Comparison of ENCODE assay signal across 11 mouse cellular contexts in genomic region chr15:84975729-84976128, GRCm38 (mm10). TPM values are rescaled to one million over a fixed set of nuclear protein-coding genes. Genes with fewer than 3 reads are reported as not detected.
A peak's percentile ranks its signal among the peaks of the same experiment; 100 is the strongest.
DNase-seq lines count a peak whose midpoint lies in the region; ATAC-seq lines count a peak whose summit lies in the region.
"Had no signal": no experiment of that assay in that cellular context is flagged by ENCODE, and none has a peak within 500 bp of the region (broad histone marks: within the 10 kb centered on the region; RNA-seq: fewer than 3 reads in every experiment).

No protein-coding gene starts in this region.

- WGBS in midbrain, embryonic 11.5 days = 39% methylated on average over 4 of the region's 4 CpGs
- 38% methylated on average over 4 of the region's 4 CpGs for WGBS in hindbrain, embryonic 11.5 days

- peak; percentile 71 to 75 for DNase-seq in layer of hippocampus, adult 18-20 months (ENCODE audit: low spot score in 2 of 2)
- DNase-seq in layer of hippocampus, postnatal 10 days (ENCODE audit: low spot score in 2 of 2) = no peak
- peak; percentile 91 for DNase-seq in adrenal gland, adult (ENCODE audit: inconsistent age in 2 of 2, low spot score in 1 of 2)
- peak; percentile 78 for DNase-seq in fibroblast of lung, adult 2 months (ENCODE audit: low read depth)
- DNase-seq in left cerebral cortex, postnatal 25 days (ENCODE audit: low spot score in 2 of 2) = peak; percentile 73 to 92
- DNase-seq in midbrain, embryonic 11.5 days (ENCODE audit: low spot score, missing footprints) = no peak
- no peak for DNase-seq in hindbrain, embryonic 11.5 days (ENCODE audit: low spot score)
- no peak for DNase-seq in cerebellum, postnatal 10 days

- intact Hi-C loops in left cerebral cortex, postnatal 25 days (cut with DNase I) = no loop called here

- H3K9ac ChIP-seq in midbrain, embryonic 11.5 days (ENCODE audit: low read length) = no peak overlapping the region
- no peak overlapping the region for H3K9ac ChIP-seq in hindbrain, embryonic 11.5 days (ENCODE audit: low read depth, low read length)
- H3K9ac ChIP-seq: limb, embryonic 12.5 days had no signal

- no peak for ATAC-seq in midbrain, embryonic 11.5 days (ENCODE audit: low FRiP score)
- no peak for ATAC-seq in hindbrain, embryonic 11.5 days (ENCODE audit: low FRiP score)

- H3K9me3 ChIP-seq in midbrain, embryonic 11.5 days (ENCODE audit: control insufficient read depth, low read length) = no peaks in the 10 kb centered on the region
- H3K9me3 ChIP-seq in hindbrain, embryonic 11.5 days (ENCODE audit: control insufficient read depth, low read length) = no peaks in the 10 kb centered on the region
- H3K9me3 ChIP-seq: limb, embryonic 12.5 days had no signal

- no peak overlapping the region for H3K27ac ChIP-seq in midbrain, embryonic 11.5 days (ENCODE audit: low read depth, low read length)
- no peak overlapping the region for H3K27ac ChIP-seq in hindbrain, embryonic 11.5 days (ENCODE audit: low read depth, low read length)
- H3K27ac ChIP-seq: limb, embryonic 12.5 days had no signal

- H3K36me3 ChIP-seq in midbrain, embryonic 11.5 days (ENCODE audit: control insufficient read depth, insufficient read depth, low read length) = no peaks in the 10 kb centered on the region
- H3K36me3 ChIP-seq in hindbrain, embryonic 11.5 days (ENCODE audit: control insufficient read depth, insufficient read depth, low read length) = no peaks in the 10 kb centered on the region
- H3K36me3 ChIP-seq: limb, embryonic 12.5 days had no signal

- no peak overlapping the region for H3K4me2 ChIP-seq in midbrain, embryonic 11.5 days
- H3K4me2 ChIP-seq in hindbrain, embryonic 11.5 days (replicated peaks; ENCODE audit: low read depth, low read length) = no peak overlapping the region
- H3K4me2 ChIP-seq: limb, embryonic 12.5 days had no signal

- H3K4me3 ChIP-seq in midbrain, embryonic 11.5 days (ENCODE audit: low read depth, low read length) = no peak overlapping the region
- H3K4me3 ChIP-seq in hindbrain, embryonic 11.5 days (ENCODE audit: low read depth, low read length) = no peak overlapping the region
- H3K4me3 ChIP-seq: limb, embryonic 12.5 days had no signal

- no peaks in the 10 kb centered on the region for H3K27me3 ChIP-seq in midbrain, embryonic 11.5 days (ENCODE audit: control insufficient read depth, insufficient read depth, low read length)
- H3K27me3 ChIP-seq in hindbrain, embryonic 11.5 days (ENCODE audit: control insufficient read depth, insufficient read depth, low read length) = no peaks in the 10 kb centered on the region
- H3K27me3 ChIP-seq: limb, embryonic 12.5 days had no signal

- H3K4me1 ChIP-seq in midbrain, embryonic 11.5 days (ENCODE audit: control insufficient read depth, insufficient read depth, low read length) = peaks cover 26% of the 10 kb centered on the region
- H3K4me1 ChIP-seq in hindbrain, embryonic 11.5 days (replicated peaks; ENCODE audit: control insufficient read depth, insufficient read depth, low read length) = peaks cover 14% of the 10 kb centered on the region
- H3K4me1 ChIP-seq: limb, embryonic 12.5 days had no signal

RNA-seq across cellular contexts. Expression of gene 5031439G07Rik, which starts 12.6 kb away (rescaled TPM):
- 100 to 1,000 TPM in 1 of 2 experiments, 10 to 100 TPM in 1; 97.0 to 102 TPM for total RNA-seq in layer of hippocampus, adult 18-20 months (2021)
- total RNA-seq in layer of hippocampus, postnatal 10 days (2021) = 100 to 1,000 TPM; 102 to 128 TPM
- 10 to 100 TPM; 77.7 to 82.7 TPM for total RNA-seq in left cerebral cortex, postnatal 25 days (2021)
- polyA plus RNA-seq in midbrain, embryonic 11.5 days (2014; fragmentation: Nextera tagmentation; extraction: Ambion mirVana) = 11.7 and 17.2 TPM in 2 replicates
- polyA plus RNA-seq in hindbrain, embryonic 11.5 days (2014; fragmentation: Nextera tagmentation; extraction: Ambion mirVana) = 11.8 and 12.9 TPM in 2 replicates

RNA-seq across cellular contexts. Expression of gene Upk3a, which starts 41.2 kb away (rescaled TPM):
- total RNA-seq in layer of hippocampus, adult 18-20 months (2021) = under 1 TPM in 1 of 2 experiments, not detected in 1; 0.40 TPM
- under 1 TPM; 0.31 to 0.78 TPM for total RNA-seq in layer of hippocampus, postnatal 10 days (2021)
- not detected for total RNA-seq in left cerebral cortex, postnatal 25 days (2021)
- polyA plus RNA-seq in midbrain, embryonic 11.5 days (2014; fragmentation: Nextera tagmentation; extraction: Ambion mirVana) = 0.15 TPM in 1 of 2 replicates, not detected in the other
- polyA plus RNA-seq in hindbrain, embryonic 11.5 days (2014; fragmentation: Nextera tagmentation; extraction: Ambion mirVana) = not detected in 2 replicates
- total RNA-seq: adrenal gland, adult 18-20 months; gastrocnemius, adult 8-10 months had no signal
- polyA plus RNA-seq: limb, embryonic 12.5 days had no signal

RNA-seq across cellular contexts. Expression of gene Nup50, which starts 52.5 kb away (rescaled TPM):
- total RNA-seq in layer of hippocampus, adult 18-20 months (2021) = 10 to 100 TPM; 35.3 to 37.9 TPM
- total RNA-seq in layer of hippocampus, postnatal 10 days (2021) = 10 to 100 TPM; 31.5 to 31.7 TPM
- total RNA-seq in left cerebral cortex, postnatal 25 days (2021) = 10 to 100 TPM; 32.5 to 34.5 TPM
- 66.8 and 71.7 TPM in 2 replicates for polyA plus RNA-seq in midbrain, embryonic 11.5 days (2014; fragmentation: Nextera tagmentation; extraction: Ambion mirVana)
- polyA plus RNA-seq in hindbrain, embryonic 11.5 days (2014; fragmentation: Nextera tagmentation; extraction: Ambion mirVana) = 63.3 and 65.0 TPM in 2 replicates

RNA-seq across cellular contexts. Expression of gene Fam118a, which starts 53.0 kb away (rescaled TPM):
- 10 to 100 TPM; 29.9 to 35.2 TPM for total RNA-seq in layer of hippocampus, adult 18-20 months (2021)
- total RNA-seq in layer of hippocampus, postnatal 10 days (2021) = 10 to 100 TPM; 27.2 to 28.3 TPM
- 10 to 100 TPM; 22.7 to 23.5 TPM for total RNA-seq in left cerebral cortex, postnatal 25 days (2021)
- 30.1 and 32.1 TPM in 2 replicates for polyA plus RNA-seq in midbrain, embryonic 11.5 days (2014; fragmentation: Nextera tagmentation; extraction: Ambion mirVana)
- 27.8 and 29.5 TPM in 2 replicates for polyA plus RNA-seq in hindbrain, embryonic 11.5 days (2014; fragmentation: Nextera tagmentation; extraction: Ambion mirVana)

RNA-seq across cellular contexts. Expression of gene Gm29666, which starts 55.9 kb away (rescaled TPM):
- 1 to 10 TPM; 1.0 to 1.1 TPM for total RNA-seq in layer of hippocampus, adult 18-20 months (2021)
- 1 to 10 TPM; 1.0 to 1.4 TPM for total RNA-seq in layer of hippocampus, postnatal 10 days (2021)
- total RNA-seq in left cerebral cortex, postnatal 25 days (2021) = 1 to 10 TPM; 1.1 to 1.2 TPM
- 0.61 and 0.66 TPM in 2 replicates for polyA plus RNA-seq in midbrain, embryonic 11.5 days (2014; fragmentation: Nextera tagmentation; extraction: Ambion mirVana)
- polyA plus RNA-seq in hindbrain, embryonic 11.5 days (2014; fragmentation: Nextera tagmentation; extraction: Ambion mirVana) = 0.61 and 0.62 TPM in 2 replicates

Comparison
In these comparisons a context has a peak if more than half of its experiments do, and no peak if none do; other contexts are left out.
1. DNase-seq: peak in layer of hippocampus, adult 18-20 months (2 of 2), adrenal gland, adult (2 of 2), fibroblast of lung, adult 2 months (single experiment) and left cerebral cortex, postnatal 25 days (2 of 2); none in layer of hippocampus, postnatal 10 days (0 of 2), midbrain, embryonic 11.5 days (single experiment), hindbrain, embryonic 11.5 days (single experiment) and cerebellum, postnatal 10 days (0 of 2).